Mouse (Mus musculus): Measurements from ENCODE around the gene Ppp1r35. TPM values are rescaled to one million over a fixed set of nuclear protein-coding genes. Genes with fewer than 3 reads are reported as not detected.

Gene Ppp1r35
- total and polyA plus RNA-seq, 2 experiments from 2014 or later, result 28.8 to 41.8 TPM

DNA sequence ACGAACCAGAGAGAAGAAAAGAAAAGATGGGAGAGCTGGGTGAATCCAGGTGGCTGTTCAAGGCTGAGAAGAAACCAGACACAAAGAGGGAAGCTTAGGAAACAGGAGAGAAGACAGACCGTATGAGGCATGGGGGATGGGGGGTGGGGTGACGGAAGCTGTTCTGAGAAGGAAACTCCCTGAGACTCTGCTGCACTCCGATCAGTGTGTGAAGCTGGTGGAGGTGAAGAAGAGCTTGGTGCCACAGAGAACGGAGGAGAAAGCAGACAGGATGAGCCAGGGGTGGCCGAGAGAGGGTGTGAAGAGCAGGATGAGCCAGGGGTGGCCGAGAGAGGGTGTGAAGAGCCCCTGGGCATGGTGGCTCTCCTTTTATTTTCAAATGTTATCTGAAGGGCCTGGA, 47.8 kb downstream of the Ppp1r35 start:
- H3K36me3 ChIP-seq (ENCODE audit: insufficient read depth), result no peaks in the 10 kb centered on the region
- H3K9ac ChIP-seq, result no peak overlapping the region
- H3K9me3 ChIP-seq (ENCODE audit: low read length), result no peaks in the 10 kb centered on the region
- no peaks in the 10 kb centered on the region for H3K4me1 ChIP-seq (ENCODE audit: insufficient read depth)
- H3K27ac ChIP-seq (ENCODE audit: low read depth, low read length), result no peak overlapping the region
- WGBS, result 64% methylated on average over 7 of the region's 7 CpGs
- no peak overlapping the region for H3K4me3 ChIP-seq (ENCODE audit: low read depth, low read length)
- DNase-seq (no peak), ATAC-seq (no peak)
- H3K4me2 ChIP-seq (ENCODE audit: low read depth), result no peak overlapping the region
- TF ChIP-seq CTCF (IDR thresholded peaks at IDR 0.05; ENCODE audit: low read depth), result no peak
- H3K27me3 ChIP-seq (ENCODE audit: insufficient read depth, low read length), result no peaks in the 10 kb centered on the region

- 82% methylated on average over 6 of the region's 6 CpGs for WGBS
- no peak overlapping the region for H3K4me3 ChIP-seq (ENCODE audit: low read depth, low read length)
- no peak for DNase-seq
- no peaks in the 10 kb centered on the region for H3K27me3 ChIP-seq (ENCODE audit: insufficient read depth, low read length)
- no peak overlapping the region for H3K27ac ChIP-seq (ENCODE audit: low read depth, low read length)
- H3K36me3 ChIP-seq (ENCODE audit: insufficient read depth), result no peaks in the 10 kb centered on the region
- no peak for TF ChIP-seq CTCF (IDR thresholded peaks at IDR 0.05; ENCODE audit: low read depth)
- H3K4me2 ChIP-seq (ENCODE audit: low read depth), result no peak overlapping the region
- H3K4me1 ChIP-seq (ENCODE audit: insufficient read depth), result no peaks in the 10 kb centered on the region
- H3K9me3 ChIP-seq (ENCODE audit: low read length), result no peaks in the 10 kb centered on the region
- ATAC-seq, result no peak
- no peak overlapping the region for H3K9ac ChIP-seq
Measured at GRCm38 (mm10) chr5:137828694-137829093, 50.0 kb downstream of the Ppp1r35 start.

Other genes starting within 250 kb of the Ppp1r35 start
- not detected in 2 replicates for gene Epo, start 245.6 kb upstream of the Ppp1r35 start, total RNA-seq (2014; rRNA removed)
- not detected in 2 replicates for gene Epo, start 245.6 kb upstream of the Ppp1r35 start, polyA plus RNA-seq (2015; fragmentation: Nextera tagmentation; extraction: Ambion mirVana)
- 1,237 and 1,339 TPM in 2 replicates for gene Gnb2, start 245.3 kb upstream of the Ppp1r35 start, total RNA-seq (2014; rRNA removed)
- 766 and 769 TPM in 2 replicates for gene Gnb2, start 245.3 kb upstream of the Ppp1r35 start, polyA plus RNA-seq (2015; fragmentation: Nextera tagmentation; extraction: Ambion mirVana)
- 234 and 254 TPM in 2 replicates for gene Actl6b, start 225.3 kb upstream of the Ppp1r35 start, total RNA-seq (2014; rRNA removed)
- 256 and 281 TPM in 2 replicates for gene Actl6b, start 225.3 kb upstream of the Ppp1r35 start, polyA plus RNA-seq (2015; fragmentation: Nextera tagmentation; extraction: Ambion mirVana)
- 12.6 and 16.3 TPM in 2 replicates for gene Tfr2, start 209.0 kb upstream of the Ppp1r35 start, total RNA-seq (2014; rRNA removed)
- gene Tfr2, start 209.0 kb upstream of the Ppp1r35 start, polyA plus RNA-seq (2015; fragmentation: Nextera tagmentation; extraction: Ambion mirVana), result 9.4 and 11.7 TPM in 2 replicates
- 4.9 and 5.8 TPM in 2 replicates for gene Mospd3, start 177.8 kb upstream of the Ppp1r35 start, total RNA-seq (2014; rRNA removed)
- 61.5 and 67.9 TPM in 2 replicates for gene Mospd3, start 177.8 kb upstream of the Ppp1r35 start, polyA plus RNA-seq (2015; fragmentation: Nextera tagmentation; extraction: Ambion mirVana)
- gene Pcolce, start 165.1 kb upstream of the Ppp1r35 start, total RNA-seq (2014; rRNA removed), result 13.1 and 22.5 TPM in 2 replicates
- 18.1 and 20.3 TPM in 2 replicates for gene Pcolce, start 165.1 kb upstream of the Ppp1r35 start, polyA plus RNA-seq (2015; fragmentation: Nextera tagmentation; extraction: Ambion mirVana)
- 0.23 and 0.24 TPM in 2 replicates for gene Fbxo24, start 149.8 kb upstream of the Ppp1r35 start, total RNA-seq (2014; rRNA removed)
- 0.09 and 0.10 TPM in 2 replicates for gene Fbxo24, start 149.8 kb upstream of the Ppp1r35 start, polyA plus RNA-seq (2015; fragmentation: Nextera tagmentation; extraction: Ambion mirVana)
- 3.3 and 5.6 TPM in 2 replicates for gene Lrch4, start 149.7 kb upstream of the Ppp1r35 start, total RNA-seq (2014; rRNA removed)
- 11.3 and 12.8 TPM in 2 replicates for gene Lrch4, start 149.7 kb upstream of the Ppp1r35 start, polyA plus RNA-seq (2015; fragmentation: Nextera tagmentation; extraction: Ambion mirVana)
- 3.6 and 6.1 TPM in 2 replicates for gene Gm20605, start 149.7 kb upstream of the Ppp1r35 start, total RNA-seq (2014; rRNA removed)
- 1.9 and 2.4 TPM in 2 replicates for gene Gm20605, start 149.7 kb upstream of the Ppp1r35 start, polyA plus RNA-seq (2015; fragmentation: Nextera tagmentation; extraction: Ambion mirVana)
- gene Sap25, start 137.5 kb upstream of the Ppp1r35 start, total RNA-seq (2014; rRNA removed), result 4.4 and 4.6 TPM in 2 replicates
- gene Sap25, start 137.5 kb upstream of the Ppp1r35 start, polyA plus RNA-seq (2015; fragmentation: Nextera tagmentation; extraction: Ambion mirVana), result 1.8 TPM in 2 replicates
- gene Irs3, start 133.1 kb upstream of the Ppp1r35 start, total RNA-seq (2014; rRNA removed), result 0.31 and 0.76 TPM in 2 replicates
- 0.08 and 0.29 TPM in 2 replicates for gene Irs3, start 133.1 kb upstream of the Ppp1r35 start, polyA plus RNA-seq (2015; fragmentation: Nextera tagmentation; extraction: Ambion mirVana)
- 18.7 and 22.1 TPM in 2 replicates for gene Agfg2, start 94.1 kb upstream of the Ppp1r35 start, total RNA-seq (2014; rRNA removed)
- gene Agfg2, start 94.1 kb upstream of the Ppp1r35 start, polyA plus RNA-seq (2015; fragmentation: Nextera tagmentation; extraction: Ambion mirVana), result 12.6 and 15.0 TPM in 2 replicates
- gene Nyap1, start 37.2 kb upstream of the Ppp1r35 start, total RNA-seq (2014; rRNA removed), result 251 and 252 TPM in 2 replicates
- 42.0 and 48.9 TPM in 2 replicates for gene Nyap1, start 37.2 kb upstream of the Ppp1r35 start, polyA plus RNA-seq (2015; fragmentation: Nextera tagmentation; extraction: Ambion mirVana)
- 120 and 135 TPM in 2 replicates for gene Tsc22d4, start 33.1 kb upstream of the Ppp1r35 start, total RNA-seq (2014; rRNA removed)
- gene Tsc22d4, start 33.1 kb upstream of the Ppp1r35 start, polyA plus RNA-seq (2015; fragmentation: Nextera tagmentation; extraction: Ambion mirVana), result 112 and 134 TPM in 2 replicates
- 33.3 and 47.7 TPM in 2 replicates for gene Mepce, start 8.8 kb downstream of the Ppp1r35 start, total RNA-seq (2014; rRNA removed)
- 18.3 and 21.1 TPM in 2 replicates for gene Mepce, start 8.8 kb downstream of the Ppp1r35 start, polyA plus RNA-seq (2015; fragmentation: Nextera tagmentation; extraction: Ambion mirVana)
- gene Zcwpw1, start 8.9 kb downstream of the Ppp1r35 start, total RNA-seq (2014; rRNA removed), result 3.5 and 7.7 TPM in 2 replicates
- gene Zcwpw1, start 8.9 kb downstream of the Ppp1r35 start, polyA plus RNA-seq (2015; fragmentation: Nextera tagmentation; extraction: Ambion mirVana), result 3.1 and 4.8 TPM in 2 replicates
- 0.14 and 0.15 TPM in 2 replicates for gene Pilra, start 57.4 kb downstream of the Ppp1r35 start, total RNA-seq (2014; rRNA removed)
- 0.17 and 0.54 TPM in 2 replicates for gene Pilra, start 57.4 kb downstream of the Ppp1r35 start, polyA plus RNA-seq (2015; fragmentation: Nextera tagmentation; extraction: Ambion mirVana)
- gene Pilrb1, start 79.3 kb downstream of the Ppp1r35 start, total RNA-seq (2014; rRNA removed), result not detected in 2 replicates
- not detected in 2 replicates for gene Pilrb1, start 79.3 kb downstream of the Ppp1r35 start, polyA plus RNA-seq (2015; fragmentation: Nextera tagmentation; extraction: Ambion mirVana)
- gene Pilrb2, start 93.0 kb downstream of the Ppp1r35 start, total RNA-seq (2014; rRNA removed), result not detected in 2 replicates
- gene Pilrb2, start 93.0 kb downstream of the Ppp1r35 start, polyA plus RNA-seq (2015; fragmentation: Nextera tagmentation; extraction: Ambion mirVana), result not detected in 2 replicates
- 0.08 TPM in 1 of 2 replicates, not detected in the other for gene Cyp3a13, start 142.8 kb downstream of the Ppp1r35 start, total RNA-seq (2014; rRNA removed)
- gene Cyp3a13, start 142.8 kb downstream of the Ppp1r35 start, polyA plus RNA-seq (2015; fragmentation: Nextera tagmentation; extraction: Ambion mirVana), result not detected in 2 replicates
- gene Gjc3, start 184.2 kb downstream of the Ppp1r35 start, total RNA-seq (2014; rRNA removed), result 0.77 and 0.95 TPM in 2 replicates
- gene Gjc3, start 184.2 kb downstream of the Ppp1r35 start, polyA plus RNA-seq (2015; fragmentation: Nextera tagmentation; extraction: Ambion mirVana), result 0.26 and 0.64 TPM in 2 replicates
- gene Azgp1, start 202.7 kb downstream of the Ppp1r35 start, total RNA-seq (2014; rRNA removed), result 0.62 TPM in 1 of 2 replicates, not detected in the other
- gene Azgp1, start 202.7 kb downstream of the Ppp1r35 start, polyA plus RNA-seq (2015; fragmentation: Nextera tagmentation; extraction: Ambion mirVana), result not detected in 2 replicates
- gene Smok3a, start 242.4 kb downstream of the Ppp1r35 start, total RNA-seq (2014; rRNA removed), result not detected in 2 replicates
- gene Smok3a, start 242.4 kb downstream of the Ppp1r35 start, polyA plus RNA-seq (2015; fragmentation: Nextera tagmentation; extraction: Ambion mirVana), result not detected in 2 replicates
- gene Smok3b, start 242.6 kb downstream of the Ppp1r35 start, total RNA-seq (2014; rRNA removed), result not detected in 2 replicates
- not detected in 2 replicates for gene Smok3b, start 242.6 kb downstream of the Ppp1r35 start, polyA plus RNA-seq (2015; fragmentation: Nextera tagmentation; extraction: Ambion mirVana)